Comparison of ENCODE assay signal across 8 mouse cellular contexts in the genomic region with DNA sequence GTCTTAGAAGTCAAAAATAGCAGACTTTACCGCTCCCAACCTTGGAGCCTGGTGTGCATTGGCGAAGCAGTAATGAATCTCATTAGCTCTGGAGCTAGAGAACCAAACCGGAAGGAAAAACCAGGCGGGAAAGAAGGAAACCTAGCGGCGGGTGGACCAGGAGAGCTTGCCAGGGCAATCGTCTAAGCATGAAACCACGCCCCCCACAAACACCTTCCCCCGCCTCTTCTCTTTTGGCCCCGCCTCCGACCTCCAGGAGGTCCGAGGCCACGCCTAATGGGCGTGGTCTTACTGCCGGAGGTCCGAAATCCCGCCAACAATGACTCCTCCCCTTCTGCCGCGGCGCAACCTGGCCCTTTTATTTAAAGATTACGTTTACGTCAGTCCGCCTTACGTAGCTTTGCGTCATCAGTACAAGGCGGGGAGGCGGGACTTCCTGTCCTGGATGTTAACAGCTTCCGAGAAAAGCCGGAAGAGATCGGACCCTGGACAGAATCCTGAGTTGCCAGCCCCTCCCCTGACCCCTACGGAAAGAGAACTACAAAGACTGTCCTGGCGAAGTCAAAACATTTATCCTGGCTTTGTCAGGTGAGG. TPM values are rescaled to one million over a fixed set of nuclear protein-coding genes. Genes with fewer than 3 reads are reported as not detected.
A peak's percentile ranks its signal among the peaks of the same experiment; 100 is the strongest.
DNase-seq lines count a peak whose midpoint lies in the region; ATAC-seq lines count a peak whose summit lies in the region.

TSS of gene Tmub2 (plus strand) at position 431 of the 594 bp plus-strand sequence.

- H3K9ac ChIP-seq in lung, embryonic 16.5 days (ENCODE audit: low read length), result peak within 1 kb of the TSS; percentile 80

- H3K4me2 ChIP-seq in lung, embryonic 16.5 days (ENCODE audit: low read depth, low read length), result peak within 1 kb of the TSS; percentile 61

- peaks cover 12% of the 10 kb centered on the region for H3K4me1 ChIP-seq in lung, embryonic 16.5 days (replicated peaks; ENCODE audit: control insufficient read depth, insufficient read depth, low read length)

- H3K36me3 ChIP-seq in lung, embryonic 16.5 days (ENCODE audit: control insufficient read depth, insufficient read depth, low read length), result peaks cover 4% of the 10 kb centered on the region

- WGBS in lung, embryonic 16.5 days, result under 1% methylated on average over 32 of the region's 32 CpGs

- DNase-seq in MEL-GATA-1-ER (ENCODE audit: extremely low read depth, low read depth), result peak; percentile 95
- DNase-seq in cerebellum, adult 8-10 months, result peak; percentile 95
- peak; percentile 100 for DNase-seq in forelimb bud, embryonic 11.5 days (ENCODE audit: low read depth, low spot score)
- peak; percentile 97 for DNase-seq in layer of hippocampus, adult 9-10 months (ENCODE audit: low spot score)
- DNase-seq in ovary, postnatal 10 days (ENCODE audit: low spot score), result peak; percentile 88
- peak; percentile 93 to 94 for DNase-seq in thymus, postnatal 10 days (ENCODE audit: low spot score in 2 of 2)

- no peaks in the 10 kb centered on the region for H3K9me3 ChIP-seq in lung, embryonic 16.5 days (ENCODE audit: control insufficient read depth, low read length)

- H3K27ac ChIP-seq in lung, embryonic 16.5 days (ENCODE audit: low read length), result peak within 1 kb of the TSS; percentile 88

- peak within 1 kb of the TSS; percentile 71 for H3K4me3 ChIP-seq in lung, embryonic 16.5 days (ENCODE audit: low read length)

- ATAC-seq in hematopoietic stem cell, adult 5-6 weeks (replicated peaks in 1 of 2; ENCODE audit: insufficient read depth in 1 of 2, low FRiP score in 2 of 2, low TSS enrichment in 1 of 2, low read depth in 1 of 2, poor library complexity in 2 of 2, severe bottlenecking in 2 of 2), result peak; percentile 93 to 96
- ATAC-seq in lung, embryonic 16.5 days (ENCODE audit: low read depth), result peak; percentile 95

- H3K27me3 ChIP-seq in lung, embryonic 16.5 days (ENCODE audit: control insufficient read depth, insufficient read depth, low read depth, low read length), result no peaks in the 10 kb centered on the region

RNA-seq across cellular contexts. Expression of gene Tmub2, which starts in this region (rescaled TPM):
- total RNA-seq in hematopoietic stem cell, adult 5-6 weeks (2017), result 23.1 and 32.1 TPM in 2 replicates
- 52.8 and 60.2 TPM in 2 replicates for polyA plus RNA-seq in lung, embryonic 16.5 days (2015; fragmentation: Nextera tagmentation; extraction: Ambion mirVana)

Comparison
In these comparisons a context has a peak if more than half of its experiments do, and no peak if none do; other contexts are left out.
1. Peak in every context shown above with its lines: DNase-seq, ATAC-seq, H3K4me3 ChIP-seq and H3K27ac ChIP-seq.